In genomic region chr14:8002432-8003092, GRCm38 (mm10) we compare ENCODE assay signal across 8 mouse cellular contexts. TPM values are rescaled to one million over a fixed set of nuclear protein-coding genes. Genes with fewer than 3 reads are reported as not detected.
A peak's percentile ranks its signal among the peaks of the same experiment; 100 is the strongest.
DNase-seq lines count a peak whose midpoint lies in the region; ATAC-seq lines count a peak whose summit lies in the region.

Gene Abhd6 (plus strand): TSS chr14:8002902.

- intact Hi-C loops in left cerebral cortex, postnatal 4 days (cut with DNase I), result loop anchor here (5.0 kb wide), 1 partner anchor 40 kb away; no protein-coding TSS in a partner anchor

- DNase-seq in adrenal gland, adult 8-10 months, result peak; percentile 83
- peak; percentile 88 for DNase-seq in embryo, embryonic 9.5 days (ENCODE audit: extremely low spot score)
- DNase-seq in heart, adult 11 months, result peak; percentile 98
- peak; percentile 84 for DNase-seq in kidney, adult 11 months
- peak; percentile 87 for DNase-seq in left cerebral cortex, postnatal 4 days
- no peak for DNase-seq in midbrain, embryonic 11.5 days (ENCODE audit: low spot score, missing footprints)
- peak; percentile 62 for DNase-seq in skeletal muscle tissue, adult 2 months (ENCODE audit: low read depth, low spot score)

- no peak within 1 kb of the TSS for H3K27ac ChIP-seq in midbrain, embryonic 11.5 days (ENCODE audit: low read depth, low read length)

- H3K4me2 ChIP-seq in midbrain, embryonic 11.5 days, result peak within 1 kb of the TSS; percentile 65

- no peaks in the 10 kb centered on the region for H3K9me3 ChIP-seq in midbrain, embryonic 11.5 days (ENCODE audit: control insufficient read depth, low read length)

- H3K9ac ChIP-seq in midbrain, embryonic 11.5 days (ENCODE audit: low read length), result peak within 1 kb of the TSS; percentile 51

- no peaks in the 10 kb centered on the region for H3K36me3 ChIP-seq in midbrain, embryonic 11.5 days (ENCODE audit: control insufficient read depth, insufficient read depth, low read length)

- peaks cover 20% of the 10 kb centered on the region for H3K27me3 ChIP-seq in midbrain, embryonic 11.5 days (ENCODE audit: control insufficient read depth, insufficient read depth, low read length)

- H3K4me1 ChIP-seq in midbrain, embryonic 11.5 days (ENCODE audit: control insufficient read depth, insufficient read depth, low read length), result peaks cover 9% of the 10 kb centered on the region; the same call in 1 of the 2 replicates

- peak within 1 kb of the TSS; percentile 54 for H3K4me3 ChIP-seq in midbrain, embryonic 11.5 days (ENCODE audit: low read depth, low read length)

- peak; percentile 90 for ATAC-seq in midbrain, embryonic 11.5 days (ENCODE audit: low FRiP score)
- no peak for ATAC-seq in erythroid progenitor cell, adult 5-6 weeks (replicated peaks; ENCODE audit: low FRiP score, poor library complexity, severe bottlenecking)

- 2% methylated on average over 38 of the region's 38 CpGs for WGBS in midbrain, embryonic 11.5 days

RNA-seq across cellular contexts. Expression of gene Abhd6, which starts in this region (rescaled TPM):
- 100 to 1,000 TPM in 2 of 4 experiments, 10 to 100 TPM in 2; 87.1 to 147 (median 102) TPM for total RNA-seq in adrenal gland, adult 8-10 months (2022)
- total RNA-seq in left cerebral cortex, postnatal 4 days (2021), result 10 to 100 TPM; 25.5 to 27.3 TPM
- polyA plus RNA-seq in midbrain, embryonic 11.5 days (2014; fragmentation: Nextera tagmentation; extraction: Ambion mirVana), result 15.6 and 16.5 TPM in 2 replicates
- total RNA-seq in erythroid progenitor cell, adult 5-6 weeks (2015; ENCODE audit: low replicate concordance), result not detected in 2 replicates
- not detected in 2 replicates for total RNA-seq in erythroid progenitor cell, adult 5-6 weeks (2017; ENCODE audit: low replicate concordance)

Comparison
In these comparisons a context has a peak if more than half of its experiments do, and no peak if none do; other contexts are left out.
1. RNA of gene Abhd6 (total RNA-seq): 87.1 to 147 TPM in adrenal gland, adult 8-10 months and 25.5 to 27.3 TPM in left cerebral cortex, postnatal 4 days; not detected in erythroid progenitor cell, adult 5-6 weeks; every median in the first group is over 10 times any median in the second.